Mouse (Mus musculus): ENCODE data around the gene Wrap53. TPM values are rescaled to one million over a fixed set of nuclear protein-coding genes. Genes with fewer than 3 reads are reported as not detected.
A peak's percentile ranks its signal among the peaks of the same experiment; 100 is the strongest.

Wrap53 gene
- polyA plus RNA-seq, 1 experiment = 15.0 TPM

DNA sequence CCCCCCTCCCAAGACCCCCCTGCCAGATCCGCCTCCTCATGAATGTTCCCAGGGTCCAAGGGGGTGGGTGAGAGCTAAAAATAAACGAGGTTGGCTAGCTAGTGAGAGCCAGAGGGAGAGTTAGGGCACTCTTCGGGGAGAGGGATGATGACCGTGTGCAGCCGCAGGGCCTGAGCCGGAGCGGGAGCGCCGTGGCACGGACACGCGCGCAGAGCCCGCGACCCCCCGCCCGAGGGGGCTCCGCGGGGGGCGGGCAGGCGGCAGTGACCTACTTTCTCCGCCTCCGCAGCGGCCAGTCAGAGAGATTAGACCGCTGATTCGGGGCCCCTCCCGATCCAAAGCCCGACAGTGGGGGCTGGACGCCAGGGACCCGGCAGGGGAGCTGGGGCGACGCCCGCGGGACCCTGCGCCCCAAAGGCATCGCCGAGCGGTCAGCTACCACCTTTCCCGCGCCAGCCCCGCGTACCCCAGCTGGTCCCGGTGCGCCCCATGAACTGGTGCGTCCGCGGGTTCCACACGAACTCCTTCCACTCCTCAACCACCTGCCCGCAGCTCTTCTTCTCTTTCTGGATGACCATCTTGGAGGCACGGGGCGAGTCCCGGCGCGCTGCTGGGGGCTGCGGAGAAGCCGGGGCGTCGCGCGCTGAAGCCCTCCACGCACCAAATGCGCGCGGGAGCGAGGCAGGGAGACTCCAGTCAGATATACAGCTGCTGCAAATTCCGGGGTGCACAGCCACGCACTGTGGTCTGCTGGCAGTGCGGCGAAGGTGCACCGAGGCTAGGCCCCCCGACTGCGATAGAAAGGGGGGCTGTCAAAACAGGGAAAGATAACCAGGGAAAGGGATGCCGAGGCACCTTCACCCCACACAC lies 25.0 kb upstream of the Wrap53 start:
- H3K4me1 ChIP-seq (ENCODE audit: control insufficient read depth, insufficient read depth, low read length) = no peaks in the 10 kb centered on the region; the same call in 1 of the 2 replicates
- TF ChIP-seq CTCF (IDR thresholded peaks at IDR 0.05; ENCODE audit: insufficient read depth, low read length) = no peak
- no peak for TF ChIP-seq POLR2A (IDR thresholded peaks at IDR 0.05; ENCODE audit: borderline replicate concordance, extremely low read depth, low read depth, low read length)
- under 1% methylated on average over 73 of the region's 73 CpGs for WGBS
- DNase-seq = no peak
- peak overlapping the region; percentile 73 for H3K4me3 ChIP-seq (replicated peaks; ENCODE audit: extremely low read depth, low read depth, low read length)

- Histone ChIP-seq H3K4me1 (ENCODE audit: control insufficient read depth, insufficient read depth, low read length) (no peaks in the 10 kb centered on the region; the same call in 1 of the 2 replicates), H3K4me3 (replicated peaks; ENCODE audit: extremely low read depth, low read depth, low read length) (no peak overlapping the region)
- TF ChIP-seq CTCF (IDR thresholded peaks at IDR 0.05; ENCODE audit: insufficient read depth, low read length) (no peak), POLR2A (IDR thresholded peaks at IDR 0.05; ENCODE audit: borderline replicate concordance, extremely low read depth, low read depth, low read length) (no peak)
- DNase-seq = no peak
- WGBS = 66% methylated on average over 3 of the region's 3 CpGs
These were observed 24.3 kb upstream of the Wrap53 start for GRCm38 (mm10) chr11:69604347-69604746.

DNA sequence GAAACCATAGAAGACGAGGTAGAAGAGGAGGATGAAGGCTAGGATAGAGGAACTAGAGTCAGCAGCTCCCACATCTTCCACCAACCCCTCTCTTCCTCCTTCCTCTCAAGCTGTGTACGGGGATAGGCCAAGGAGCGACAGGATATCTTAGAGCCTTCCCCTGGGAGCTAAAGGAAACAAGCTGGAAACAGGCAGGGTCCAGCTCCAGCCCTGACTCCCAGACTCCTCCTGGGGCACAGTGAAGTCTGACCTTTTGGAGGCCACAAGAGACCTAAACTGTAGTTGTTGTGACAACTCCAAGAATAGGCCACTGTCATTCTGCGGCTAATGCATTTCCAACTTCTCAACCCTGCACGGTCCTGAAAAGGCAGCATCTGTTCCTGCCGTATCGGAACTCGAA lies 23.5 kb upstream of the Wrap53 start:
- no peak overlapping the region for H3K4me3 ChIP-seq (replicated peaks; ENCODE audit: extremely low read depth, low read depth, low read length)
- DNase-seq = no peak
- TF ChIP-seq CTCF (IDR thresholded peaks at IDR 0.05; ENCODE audit: insufficient read depth, low read length) = no peak
- TF ChIP-seq POLR2A (IDR thresholded peaks at IDR 0.05; ENCODE audit: borderline replicate concordance, extremely low read depth, low read depth, low read length) = no peak
- WGBS = 69% methylated on average over 8 of the region's 8 CpGs
- H3K4me1 ChIP-seq (ENCODE audit: control insufficient read depth, insufficient read depth, low read length) = no peaks in the 10 kb centered on the region; the same call in 1 of the 2 replicates

DNA sequence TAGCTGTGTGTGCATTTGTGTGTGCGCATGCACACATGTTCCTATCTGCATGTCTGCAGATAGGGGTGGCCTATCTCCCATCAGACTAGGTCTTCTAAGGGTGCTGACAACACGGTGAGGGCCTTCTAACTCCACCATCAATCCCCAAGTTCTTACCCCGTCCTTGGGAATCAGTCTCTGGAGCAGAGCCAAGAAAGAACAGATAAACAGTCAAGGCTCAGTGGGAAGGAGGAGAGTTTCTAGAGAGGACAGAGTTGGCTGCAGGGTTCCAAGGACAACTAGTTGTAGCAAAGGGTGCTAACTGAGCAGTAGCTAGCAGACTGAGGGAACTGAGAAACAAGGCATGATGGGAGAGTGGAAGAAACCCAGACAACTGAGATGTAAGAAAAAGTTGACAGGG lies 21.7 kb upstream of the Wrap53 start:
- Histone ChIP-seq H3K4me1 (ENCODE audit: control insufficient read depth, insufficient read depth, low read length) (no peaks in the 10 kb centered on the region; the same call in 1 of the 2 replicates), H3K4me3 (replicated peaks; ENCODE audit: extremely low read depth, low read depth, low read length) (no peak overlapping the region)
- no peak for DNase-seq
- WGBS = 57% methylated on average over 3 of the region's 3 CpGs
- TF ChIP-seq POLR2A (IDR thresholded peaks at IDR 0.05; ENCODE audit: borderline replicate concordance, extremely low read depth, low read depth, low read length) = no peak

GRCm38 (mm10) chr11:69600098-69600497 lies 20.0 kb upstream of the Wrap53 start:
- DNase-seq = no peak
- H3K4me1 ChIP-seq (ENCODE audit: control insufficient read depth, insufficient read depth, low read length) = no peaks in the 10 kb centered on the region
- no peak overlapping the region for H3K4me3 ChIP-seq (replicated peaks; ENCODE audit: extremely low read depth, low read depth, low read length)
- TF ChIP-seq POLR2A (IDR thresholded peaks at IDR 0.05; ENCODE audit: borderline replicate concordance, extremely low read depth, low read depth, low read length) (no peak), CTCF (IDR thresholded peaks at IDR 0.05; ENCODE audit: insufficient read depth, low read length) (no peak)
- 23% methylated on average over 6 of the region's 6 CpGs for WGBS

DNA sequence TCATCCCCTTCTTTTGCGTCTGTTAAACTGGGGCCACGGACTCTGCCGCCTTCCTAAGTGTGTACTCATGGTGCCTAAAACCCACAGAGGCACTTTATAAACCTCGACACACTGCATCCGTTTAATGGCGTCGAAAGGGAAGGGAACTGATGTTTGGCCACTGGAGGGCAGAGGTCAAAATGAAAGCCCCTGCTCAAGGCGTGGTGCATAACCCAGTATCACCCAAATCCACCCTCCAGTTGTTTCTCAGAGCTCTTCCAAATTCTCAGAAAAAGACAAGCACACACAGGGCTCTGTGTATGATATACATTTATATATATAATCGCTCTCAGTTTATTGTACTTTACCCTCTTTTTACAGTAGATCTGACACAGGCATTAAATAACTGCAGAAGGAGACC lies 19.4 kb upstream of the Wrap53 start:
- DNase-seq = no peak
- H3K4me1 ChIP-seq (ENCODE audit: control insufficient read depth, insufficient read depth, low read length) = no peaks in the 10 kb centered on the region
- no peak overlapping the region for H3K4me3 ChIP-seq (replicated peaks; ENCODE audit: extremely low read depth, low read depth, low read length)
- TF ChIP-seq CTCF (IDR thresholded peaks at IDR 0.05; ENCODE audit: insufficient read depth, low read length) (no peak), POLR2A (IDR thresholded peaks at IDR 0.05; ENCODE audit: borderline replicate concordance, extremely low read depth, low read depth, low read length) (no peak)
- WGBS = 18% methylated on average over 9 of the region's 9 CpGs

- WGBS = 95% methylated on average over 6 of the region's 6 CpGs
- DNase-seq = no peak
- H3K4me1 ChIP-seq (ENCODE audit: control insufficient read depth, insufficient read depth, low read length) = no peaks in the 10 kb centered on the region
- TF ChIP-seq CTCF (IDR thresholded peaks at IDR 0.05; ENCODE audit: insufficient read depth, low read length) (no peak), POLR2A (IDR thresholded peaks at IDR 0.05; ENCODE audit: borderline replicate concordance, extremely low read depth, low read depth, low read length) (no peak)
- H3K4me3 ChIP-seq (replicated peaks; ENCODE audit: extremely low read depth, low read depth, low read length) = no peak overlapping the region
These were observed 14.8 kb upstream of the Wrap53 start for GRCm38 (mm10) chr11:69594853-69595252.

GRCm38 (mm10) chr11:69592799-69593198 lies 12.7 kb upstream of the Wrap53 start:
- no peak for DNase-seq
- TF ChIP-seq CTCF (IDR thresholded peaks at IDR 0.05; ENCODE audit: insufficient read depth, low read length) = no peak
- TF ChIP-seq POLR2A (IDR thresholded peaks at IDR 0.05; ENCODE audit: borderline replicate concordance, extremely low read depth, low read depth, low read length) = no peak
- no peaks in the 10 kb centered on the region for H3K4me1 ChIP-seq (ENCODE audit: control insufficient read depth, insufficient read depth, low read length)
- H3K4me3 ChIP-seq (replicated peaks; ENCODE audit: extremely low read depth, low read depth, low read length) = no peak overlapping the region
- WGBS = 75% methylated on average over 4 of the region's 4 CpGs

DNA sequence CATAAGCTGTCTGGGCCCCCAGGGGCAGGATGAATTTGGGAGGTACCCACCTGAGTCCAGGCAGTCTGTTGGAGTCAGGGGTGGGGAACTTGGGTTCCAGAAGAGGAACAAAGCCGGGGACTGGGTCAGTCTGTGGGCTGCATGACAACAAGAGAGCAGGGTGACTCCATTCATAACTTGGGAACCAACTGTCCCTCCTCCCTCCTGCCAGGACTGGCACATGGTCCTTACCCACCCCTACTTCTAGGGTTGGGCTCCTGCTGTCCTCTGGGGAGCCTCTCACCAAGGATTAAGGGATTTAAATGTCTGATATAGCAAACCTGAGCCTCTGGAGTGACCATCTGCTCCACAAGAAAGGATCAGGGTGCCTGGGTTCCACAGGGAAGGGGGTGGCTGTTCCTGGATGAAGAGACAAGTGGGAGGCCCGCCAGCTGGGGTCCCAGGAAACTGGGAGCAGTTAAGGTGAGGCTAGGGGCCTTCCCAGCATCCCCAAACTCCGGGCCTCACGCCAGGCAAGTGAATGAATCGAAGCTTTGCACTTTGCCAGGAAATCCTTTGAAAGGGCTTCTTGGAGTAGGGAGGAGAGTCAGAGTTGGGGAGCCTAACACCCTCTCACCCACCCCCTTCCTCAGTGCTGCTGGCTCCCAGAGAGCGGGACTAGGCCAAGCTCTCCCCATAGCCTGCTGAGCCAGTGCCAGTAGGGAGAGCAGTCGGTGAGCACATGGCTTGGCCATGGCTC lies 12.0 kb upstream of the Wrap53 start:
- Histone ChIP-seq H3K4me3 (replicated peaks; ENCODE audit: extremely low read depth, low read depth, low read length) (no peak overlapping the region), H3K4me1 (ENCODE audit: control insufficient read depth, insufficient read depth, low read length) (no peaks in the 10 kb centered on the region)
- TF ChIP-seq POLR2A (IDR thresholded peaks at IDR 0.05; ENCODE audit: borderline replicate concordance, extremely low read depth, low read depth, low read length) = no peak
- no peak for TF ChIP-seq CTCF (IDR thresholded peaks at IDR 0.05; ENCODE audit: insufficient read depth, low read length)
- no peak for DNase-seq
- WGBS = 73% methylated on average over 7 of the region's 7 CpGs

Measured in lung, adult 2 months (tissue).